Mouse (Mus musculus) spleen, adult 2 months (tissue): Measurements from ENCODE around the gene Elp6.

ENCODE experiments used
- CTCF ChIP-seq: fragments of 200-500 bp; IDR thresholded peaks from 2 replicates; pipeline ENCODE4 v1.5.1; 2011; ENCODE audit warnings: mild to moderate bottlenecking, inconsistent platforms; ENCODE audit not compliant: insufficient read depth, insufficient read length, insufficient replicate concordance; ENCODE audit errors: extremely low read depth
- POLR2A ChIP-seq: fragments of 200-500 bp; IDR thresholded peaks from 2 replicates; pipeline ENCODE4 v1.6.1; 2011; ENCODE audit warnings: low read depth, low read length, inconsistent platforms

DNA sequence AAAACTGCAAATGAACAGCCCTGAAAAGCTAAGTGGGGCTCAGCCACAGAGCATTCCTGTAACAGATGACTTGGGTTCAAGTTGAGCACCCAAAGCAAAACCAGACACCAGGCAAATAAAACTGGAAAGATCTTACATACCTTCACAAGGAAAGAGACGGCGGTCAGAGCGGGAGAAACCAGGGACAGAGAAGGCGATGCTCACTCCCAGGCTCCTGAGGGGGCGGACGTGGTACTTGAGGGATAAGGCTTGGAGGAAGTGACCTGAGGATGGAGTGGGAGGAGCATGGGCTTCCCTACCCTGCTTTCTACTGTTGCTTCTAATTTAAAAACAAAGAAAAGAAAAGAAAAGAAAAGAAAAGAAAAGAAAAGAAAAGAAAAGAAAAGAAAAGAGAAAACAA lies 25.4 kb downstream of the Elp6 start:
- TF ChIP-seq POLR2A (no peak), CTCF (no peak)
